Mouse (Mus musculus) brown adipose tissue, adult 24 weeks (tissue): Measurements from ENCODE around the gene Klf8. TPM values are rescaled to one million over a fixed set of nuclear protein-coding genes. Genes with fewer than 3 reads are reported as not detected.

ENCODE experiments used
- H3K27ac ChIP-seq: fragments of 200-500 bp; replicated peaks from 2 replicates; pipeline ENCODE4 v1.5.1; 2012; ENCODE audit warnings: low read depth, mild to moderate bottlenecking, low read length
- H3K4me1 ChIP-seq: fragments of 200-500 bp; 2 replicates; pipeline ENCODE4 v1.6.1; 2012; ENCODE audit warnings: low read length, mixed read lengths; ENCODE audit not compliant: control insufficient read depth, insufficient read depth, insufficient read length
- H3K4me3 ChIP-seq: fragments of 200-500 bp; 2 replicates; pipeline ENCODE4 v1.5.1; 2012; ENCODE audit warnings: low read depth, mild to moderate bottlenecking, low read length, moderate library complexity; ENCODE audit not compliant: insufficient read depth
- polyA plus RNA-seq: library from polyadenylated mRNA; stranded (reverse); fragments of >200 nt; gene quantifications from 2 replicates; pipeline ENCODE4 v1.2.4, GENCODE M21; 2012; ENCODE audit not compliant: missing spikeins, insufficient read depth, insufficient read length

Klf8 gene
- polyA plus RNA-seq, 1 experiment, result not detected

DNA sequence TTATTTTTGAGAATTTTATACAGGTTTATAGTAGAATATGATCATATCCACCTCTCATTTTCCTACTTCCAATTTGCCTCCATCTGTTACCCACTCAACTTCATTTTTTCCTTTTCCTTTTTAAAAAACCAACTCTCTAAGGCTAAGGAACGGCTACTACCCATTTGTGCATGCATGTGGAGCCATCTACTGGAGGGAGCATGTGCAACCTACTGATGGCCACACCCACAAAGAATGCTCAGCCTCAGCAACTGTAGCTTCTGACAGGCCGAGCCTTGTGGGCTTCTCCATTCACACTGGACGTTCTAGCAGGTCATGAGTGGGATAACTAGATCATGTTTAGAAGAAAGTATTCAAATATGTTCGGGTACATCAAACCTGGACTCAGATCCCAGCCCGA lies 129.5 kb downstream of the Klf8 start:
- no peak overlapping the region for H3K27ac ChIP-seq
- no peaks in the 10 kb centered on the region for H3K4me1 ChIP-seq
- H3K4me3 ChIP-seq, result no peak overlapping the region

DNA sequence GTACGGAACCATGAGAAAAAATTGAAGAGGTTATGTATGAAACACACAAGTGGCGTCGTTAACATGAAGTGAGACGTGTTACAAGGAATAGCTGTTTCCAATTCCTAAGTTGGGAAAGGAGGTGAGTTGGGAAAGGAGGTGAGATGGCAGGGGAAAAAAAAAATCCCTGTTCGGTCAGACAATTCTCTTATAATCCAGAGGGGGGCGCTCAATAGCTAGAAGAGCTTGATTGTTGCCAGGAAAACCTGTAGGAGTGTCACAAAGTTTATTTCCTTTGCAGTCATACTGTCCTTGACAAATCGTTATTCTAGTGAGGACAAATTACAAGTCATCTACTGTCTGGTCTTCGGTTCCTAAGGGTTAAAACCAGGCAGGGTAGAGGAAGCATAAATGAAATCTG lies 132.5 kb downstream of the Klf8 start:
- Histone ChIP-seq H3K4me3 (no peak overlapping the region), H3K27ac (no peak overlapping the region), H3K4me1 (no peaks in the 10 kb centered on the region)

DNA sequence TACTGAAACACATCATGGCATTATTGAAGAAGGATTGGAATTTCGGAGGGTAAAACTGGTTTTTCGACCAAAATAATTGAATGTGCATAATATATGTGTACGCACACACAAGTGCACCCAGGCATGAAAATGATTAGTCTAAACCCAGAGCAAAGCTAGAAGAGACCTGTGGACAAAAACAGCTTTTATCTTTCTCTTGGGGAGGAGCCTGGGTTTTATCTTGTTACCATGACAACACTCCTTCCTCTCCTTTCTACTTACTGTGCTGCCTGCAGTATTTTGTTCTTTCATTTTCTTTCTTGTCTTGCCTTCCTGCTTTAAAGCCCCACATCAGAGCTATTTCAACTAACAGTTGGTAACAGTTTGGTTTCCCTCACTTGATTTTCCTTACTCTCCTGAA lies 137.8 kb downstream of the Klf8 start:
- H3K27ac ChIP-seq, result no peak overlapping the region
- no peaks in the 10 kb centered on the region for H3K4me1 ChIP-seq
- no peak overlapping the region for H3K4me3 ChIP-seq

DNA sequence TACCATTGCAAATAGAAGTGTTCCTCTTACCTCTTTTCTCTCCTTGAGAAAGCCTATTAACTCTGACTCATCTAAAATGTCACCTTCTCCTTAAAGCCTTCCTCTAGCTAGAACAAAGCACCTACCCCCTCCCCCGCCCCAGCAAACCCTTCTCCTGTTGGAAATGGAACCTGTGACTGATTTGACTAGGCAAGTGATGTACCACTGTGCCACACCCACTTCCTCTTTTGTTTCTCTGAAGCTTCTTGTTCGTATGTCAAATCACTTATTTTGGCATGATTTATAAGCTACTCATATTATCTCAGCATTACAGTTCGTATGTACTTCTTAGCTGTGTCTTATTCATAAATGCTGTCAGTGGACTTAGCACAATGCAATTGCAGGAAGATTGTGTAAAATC lies 144.5 kb downstream of the Klf8 start:
- H3K4me1 ChIP-seq, result no peaks in the 10 kb centered on the region
- H3K4me3 ChIP-seq, result no peak overlapping the region
- H3K27ac ChIP-seq, result no peak overlapping the region

DNA sequence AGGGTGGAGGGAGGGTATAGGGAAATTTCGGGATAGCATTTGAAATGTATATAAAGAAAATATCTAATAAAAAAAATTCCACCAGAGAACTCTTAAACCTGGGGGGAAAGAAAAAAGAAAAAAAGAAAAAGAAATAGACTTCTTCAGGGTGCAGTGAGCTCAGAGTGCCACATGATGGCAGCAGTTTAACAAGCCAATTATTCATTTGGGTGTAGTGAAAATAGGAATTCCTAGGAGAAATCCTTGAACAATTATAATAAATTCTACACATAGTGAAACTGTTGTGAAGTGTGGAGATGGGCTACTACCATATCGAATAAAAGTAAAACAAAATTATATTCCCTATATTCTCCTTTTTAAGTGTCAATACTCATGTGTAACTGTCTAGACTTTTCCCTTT lies 152.0 kb downstream of the Klf8 start:
- Histone ChIP-seq H3K4me1 (no peaks in the 10 kb centered on the region), H3K27ac (no peak overlapping the region), H3K4me3 (no peak overlapping the region)

DNA sequence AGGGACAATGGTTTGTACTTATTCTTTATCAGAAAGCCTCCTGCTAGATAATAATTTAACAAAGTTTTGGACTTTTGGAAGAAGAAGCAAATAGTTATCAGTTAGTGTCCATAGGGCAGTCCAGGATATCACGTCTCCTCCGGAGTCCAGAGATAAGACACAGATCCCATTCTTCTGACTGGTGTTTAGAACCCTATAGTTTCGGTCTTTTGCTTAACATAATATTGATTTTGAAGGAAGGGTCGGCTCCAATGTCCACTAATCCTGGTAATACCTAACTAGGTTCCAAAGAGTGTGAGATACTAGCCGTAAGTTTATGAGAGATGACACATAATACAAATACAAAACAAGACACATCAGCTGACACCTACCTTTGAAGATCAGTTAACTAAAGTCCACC lies 179.8 kb downstream of the Klf8 start:
- no peak overlapping the region for H3K4me3 ChIP-seq
- H3K27ac ChIP-seq, result no peak overlapping the region
- H3K4me1 ChIP-seq, result no peaks in the 10 kb centered on the region

DNA sequence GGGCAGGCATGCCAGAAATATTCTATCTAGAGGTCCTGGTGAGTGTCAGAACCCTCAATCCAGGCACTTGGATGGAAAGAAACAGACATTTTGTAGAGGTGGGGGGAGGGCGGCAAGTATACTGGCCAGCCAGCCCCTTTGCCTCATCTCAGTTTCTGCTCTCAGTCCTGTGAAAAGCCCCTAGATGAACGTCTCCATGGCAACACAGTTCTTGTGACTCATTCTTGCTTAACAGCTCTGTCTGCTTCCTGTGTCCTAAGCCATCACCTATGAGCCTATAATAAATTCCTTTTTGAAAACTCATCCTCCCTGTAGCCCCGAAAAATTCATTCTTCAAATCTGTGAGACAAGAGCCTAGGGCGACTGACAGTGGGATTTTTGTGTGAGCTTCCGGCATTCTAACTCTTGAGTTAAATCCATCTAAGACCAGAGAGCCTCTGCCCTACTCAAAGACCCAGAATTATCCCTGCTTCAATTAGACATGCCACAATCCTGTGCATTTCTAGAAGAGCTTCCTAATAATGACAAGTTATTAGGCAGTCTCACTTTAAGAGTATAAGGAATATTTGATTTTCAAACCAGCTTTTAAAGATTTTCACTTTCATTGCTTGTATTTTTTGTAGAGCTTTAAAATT lies 196.5 kb downstream of the Klf8 start:
- Histone ChIP-seq H3K4me1 (no peaks in the 10 kb centered on the region), H3K4me3 (no peak overlapping the region), H3K27ac (no peak overlapping the region)

DNA sequence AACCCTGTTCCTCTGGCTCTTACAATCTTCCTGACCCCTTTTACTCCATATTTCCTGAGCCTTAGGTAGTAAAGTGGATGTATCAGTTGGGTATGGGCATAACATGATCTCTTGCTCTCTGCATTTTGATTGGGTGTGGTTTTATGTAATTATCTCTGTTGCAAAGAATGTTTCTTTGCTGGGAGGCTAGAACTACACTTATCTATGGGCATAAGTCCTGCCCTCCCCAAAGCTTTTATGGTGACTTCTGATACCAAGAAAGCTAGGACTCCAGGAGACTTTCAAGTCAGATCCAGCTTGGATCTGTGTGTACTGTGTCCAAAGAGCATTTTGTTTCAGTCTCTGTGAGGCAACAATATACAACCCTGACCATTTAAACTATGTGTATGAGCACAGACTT lies 202.3 kb downstream of the Klf8 start:
- no peak overlapping the region for H3K27ac ChIP-seq
- no peaks in the 10 kb centered on the region for H3K4me1 ChIP-seq

DNA sequence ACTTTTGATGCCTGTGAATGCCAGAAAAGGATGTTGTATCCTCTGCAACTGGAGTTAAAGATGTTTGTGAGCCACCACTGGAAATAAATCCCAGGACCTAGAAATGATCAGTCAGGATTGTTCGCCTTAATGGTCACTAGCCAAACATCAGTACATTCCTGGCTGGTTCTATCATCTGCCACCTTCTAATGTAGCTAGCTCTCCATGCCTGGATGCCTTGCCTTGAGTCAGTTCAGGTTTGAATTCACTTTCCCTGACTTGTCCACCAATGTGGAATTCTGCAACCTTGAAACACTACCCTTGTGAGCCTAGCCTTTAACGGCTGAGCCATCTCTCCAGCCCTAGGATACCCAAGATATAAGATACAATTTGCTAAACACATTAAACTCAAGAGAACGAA lies 202.8 kb downstream of the Klf8 start:
- Histone ChIP-seq H3K27ac (no peak overlapping the region), H3K4me3 (no peak overlapping the region), H3K4me1 (no peaks in the 10 kb centered on the region)

More for the DNA sequence above, 202.3 kb downstream of the Klf8 start:
- H3K4me3 ChIP-seq, result no peak overlapping the region

Other genes with a start within 250 kb of the Klf8 start
- not detected in 2 replicates for gene Usp51, start 231.0 kb upstream of the Klf8 start, polyA plus RNA-seq
- 5.4 and 7.5 TPM in 2 replicates for gene Mageh1, start 199.9 kb upstream of the Klf8 start, polyA plus RNA-seq
- gene Foxr2, start 118.7 kb upstream of the Klf8 start, polyA plus RNA-seq, result not detected in 2 replicates
- 2.0 and 2.8 TPM in 2 replicates for gene Rragb, start 97.5 kb upstream of the Klf8 start, polyA plus RNA-seq